Mouse (Mus musculus): ENCODE results near the gene Sgsm2.

Sgsm2 gene

DNA sequence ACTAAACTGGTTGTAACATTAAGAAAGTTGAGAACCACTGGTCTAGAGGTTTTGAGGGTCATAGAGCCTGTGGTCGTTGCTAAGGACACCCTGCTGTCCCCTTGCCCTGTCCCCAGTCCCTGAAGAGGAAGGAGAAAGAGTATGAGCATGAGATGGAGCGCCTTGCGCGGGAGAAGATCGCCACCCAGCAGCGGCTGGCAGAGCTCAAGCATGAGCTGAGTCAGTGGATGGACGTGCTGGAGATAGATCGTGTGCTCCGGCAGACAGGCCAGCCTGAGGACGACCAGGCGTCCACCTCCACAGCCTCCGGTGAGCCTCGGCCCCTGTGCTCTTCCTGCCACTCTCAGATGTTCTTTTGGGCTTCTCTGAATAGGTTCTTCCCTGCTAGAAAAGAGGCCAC is 54.8 kb downstream of the Sgsm2 start:
- in situ Hi-C loops (cut with MboI, MseI) = no loop called here

DNA sequence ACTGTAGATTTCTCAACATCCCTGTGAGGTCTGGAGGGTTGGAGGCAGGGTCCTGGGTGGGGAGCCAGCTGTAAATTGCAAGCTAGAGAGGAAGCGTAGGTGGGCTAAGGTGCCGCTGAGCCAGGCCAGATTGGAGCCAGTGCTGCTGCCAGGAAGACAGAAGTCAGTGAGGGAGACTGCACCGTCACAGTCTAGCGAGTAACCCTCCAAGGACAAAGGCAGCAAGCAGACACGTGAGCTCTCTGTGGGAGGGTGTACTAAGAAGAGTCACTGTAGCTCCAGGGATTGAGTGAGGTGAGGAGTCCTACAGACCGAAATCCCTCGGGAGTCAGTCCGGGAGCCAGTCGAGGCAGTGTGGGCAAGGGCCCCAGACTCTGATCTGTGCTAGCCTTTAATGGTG is 55.5 kb downstream of the Sgsm2 start:
- in situ Hi-C loops (cut with MboI, MseI) = no loop called here

- in situ Hi-C loops (cut with MboI, MseI) = no loop called here
Measured at GRCm38 (mm10) chr11:74840739-74841138, 56.1 kb downstream of the Sgsm2 start.

GRCm38 (mm10) chr11:74839860-74840715 is 56.8 kb downstream of the Sgsm2 start:
- in situ Hi-C loops (cut with MboI, MseI) = no loop called here

DNA sequence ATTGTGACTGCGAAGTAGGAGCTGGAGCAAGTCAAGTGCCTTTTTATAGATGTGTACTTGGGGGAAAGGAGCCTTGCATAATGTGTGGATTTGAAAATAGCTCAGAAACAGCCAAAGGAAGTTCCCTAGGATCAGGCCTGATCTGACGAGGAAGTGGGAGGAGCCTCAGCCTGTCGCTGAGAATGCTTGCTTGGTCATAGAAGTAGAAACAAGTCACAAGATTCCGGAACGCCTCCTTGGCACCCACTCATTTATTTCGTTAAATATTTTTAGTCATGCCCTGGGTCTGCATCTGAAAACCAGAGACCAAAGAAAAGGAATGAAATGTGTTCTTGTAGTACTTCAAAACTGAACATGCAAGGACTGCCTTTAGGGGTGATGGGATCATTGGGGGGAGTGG is 57.9 kb downstream of the Sgsm2 start:
- in situ Hi-C loops (cut with MboI, MseI) = no loop called here

DNA sequence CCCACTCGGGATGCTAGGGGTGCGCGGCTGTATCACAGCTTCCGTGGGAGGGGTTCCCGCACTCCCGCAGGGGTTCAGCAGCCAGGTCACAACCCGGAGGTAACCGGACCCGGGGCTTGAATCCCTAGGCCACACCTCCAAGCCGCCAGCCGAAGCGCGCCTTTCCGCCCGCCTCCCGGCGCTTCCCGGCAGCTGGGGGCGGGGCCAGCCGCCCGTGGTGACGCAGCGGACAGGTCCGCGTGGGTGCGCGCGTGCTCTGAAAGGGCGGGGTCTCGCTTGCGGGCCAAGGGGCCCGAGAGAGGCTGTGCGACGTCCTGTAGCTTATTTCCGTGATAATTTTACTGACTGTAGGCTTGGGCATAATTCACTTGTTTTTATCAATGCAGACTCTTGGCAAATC is 58.4 kb downstream of the Sgsm2 start:
- in situ Hi-C loops (cut with MboI, MseI) = no loop called here

GRCm38 (mm10) chr11:74837694-74838431 is 59.0 kb downstream of the Sgsm2 start:
- in situ Hi-C loops (cut with MboI, MseI) = no loop called here

GRCm38 (mm10) chr11:74837056-74837693 is 59.7 kb downstream of the Sgsm2 start:
- in situ Hi-C loops (cut with MboI, MseI) = no loop called here

- in situ Hi-C loops (cut with MboI, MseI) = no loop called here
Measured at GRCm38 (mm10) chr11:74836225-74837055, 60.4 kb downstream of the Sgsm2 start.

DNA sequence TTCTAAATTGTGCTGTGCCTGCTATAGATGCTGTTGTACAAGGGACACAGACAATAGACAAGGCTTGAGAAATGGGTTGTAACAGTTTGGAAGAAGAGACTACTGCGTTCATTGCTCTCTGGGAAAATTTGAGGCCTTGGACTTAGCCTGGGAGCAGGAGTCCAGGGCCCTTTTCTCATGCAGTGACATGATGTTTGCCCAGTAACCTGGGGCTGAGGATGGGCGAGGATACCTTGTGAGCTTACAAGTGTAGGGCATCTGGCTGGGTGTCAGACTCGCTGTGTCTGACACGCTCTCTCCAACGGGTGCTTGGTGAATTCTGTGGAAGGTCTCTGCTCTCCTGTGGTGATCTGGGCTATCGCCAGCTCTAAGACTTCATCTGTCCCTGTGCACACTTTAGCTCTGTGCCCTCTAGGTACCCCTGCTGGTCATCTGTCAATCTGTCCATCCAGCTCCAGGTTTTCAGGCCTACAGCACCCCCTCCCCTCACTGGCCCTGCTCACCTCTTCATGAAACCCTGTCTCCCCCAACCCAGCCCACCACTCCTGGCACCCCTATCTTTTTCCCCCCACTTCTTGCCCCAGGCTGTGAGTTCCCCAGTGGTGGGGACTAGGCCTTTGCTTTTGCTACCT is 61.2 kb downstream of the Sgsm2 start:
- in situ Hi-C loops (cut with MboI, MseI) = no loop called here

DNA sequence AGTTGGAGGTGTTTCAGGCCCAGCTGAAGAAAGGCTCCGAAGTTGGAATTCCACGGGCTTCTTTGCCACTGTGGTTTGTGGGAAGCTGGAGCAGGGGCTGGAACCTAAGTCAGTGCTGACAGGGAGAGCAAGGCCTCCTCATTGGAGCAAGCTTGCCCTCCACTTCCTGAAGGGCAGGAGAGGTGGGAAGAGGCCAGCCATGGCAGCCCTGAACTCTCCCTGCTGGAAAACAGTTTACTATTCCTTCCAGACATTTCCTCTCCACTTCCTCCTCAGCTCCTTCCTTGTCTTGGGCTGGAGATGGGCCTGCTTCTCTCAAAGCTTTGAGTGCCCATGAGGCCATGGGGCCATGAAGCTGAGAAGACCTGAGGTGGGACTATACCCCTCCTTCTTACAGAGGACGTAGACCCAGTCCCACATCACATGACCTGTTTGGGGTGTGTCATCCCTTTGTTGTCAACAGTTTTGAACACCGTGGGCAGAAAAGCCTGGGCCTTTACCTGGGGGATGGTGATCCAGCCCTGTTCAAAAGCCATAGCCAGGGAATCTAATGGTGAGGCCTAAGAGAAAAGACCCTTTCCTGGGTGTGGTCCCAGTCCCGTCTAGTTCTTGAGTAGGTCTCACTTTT is 62.1 kb downstream of the Sgsm2 start:
- in situ Hi-C loops (cut with MboI, MseI) = no loop called here

DNA sequence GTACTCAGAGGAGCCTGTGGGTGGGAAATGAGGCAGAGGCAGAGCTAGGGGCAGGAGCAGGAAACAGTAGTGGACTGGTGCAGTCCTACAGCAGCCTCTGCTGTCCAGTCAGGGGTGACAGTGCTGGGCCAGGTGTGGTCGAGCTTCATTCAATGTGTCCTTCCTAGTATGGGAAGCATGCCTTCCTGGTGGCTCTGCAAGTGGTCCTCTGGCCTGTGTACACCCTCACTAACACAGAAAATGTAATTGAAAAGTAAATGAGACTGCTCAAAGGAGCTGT is 62.6 kb downstream of the Sgsm2 start:
- in situ Hi-C loops (cut with MboI, MseI) = no loop called here

- in situ Hi-C loops (cut with MboI, MseI) = no loop called here
Measured at GRCm38 (mm10) chr11:74833536-74834358, 63.1 kb downstream of the Sgsm2 start.

GRCm38 (mm10) chr11:74832503-74833143 is 64.2 kb downstream of the Sgsm2 start:
- in situ Hi-C loops (cut with MboI, MseI) = no loop called here

- in situ Hi-C loops (cut with MboI, MseI) = no loop called here
Measured at GRCm38 (mm10) chr11:74831606-74832451, 65.0 kb downstream of the Sgsm2 start.

DNA sequence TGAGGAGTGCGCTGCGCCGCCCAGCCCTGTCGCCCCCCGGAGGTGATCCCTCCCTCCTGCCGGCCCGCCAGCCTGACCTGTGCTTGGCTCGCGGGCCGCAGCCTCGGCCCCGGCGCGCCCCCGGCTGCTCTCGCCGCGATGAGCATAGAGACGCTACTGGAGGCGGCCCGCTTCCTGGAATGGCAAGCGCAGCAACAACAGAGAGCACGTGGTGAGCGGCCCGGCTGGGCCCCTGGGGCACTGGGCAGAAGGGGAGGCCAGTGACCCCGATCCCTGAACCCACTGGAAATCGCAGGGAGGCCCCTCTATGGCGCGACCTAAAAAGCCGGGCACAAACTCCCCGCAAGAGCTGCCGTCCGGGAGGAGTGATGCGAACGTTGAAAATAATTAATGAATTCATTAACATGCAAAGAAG is 65.7 kb downstream of the Sgsm2 start:
- in situ Hi-C loops (cut with MboI, MseI) = no loop called here

GRCm38 (mm10) chr11:74830256-74831161 is 66.4 kb downstream of the Sgsm2 start, which contains the start of gene Mnt:
TSS of gene Mnt (plus strand) at chr11:74830920.
- in situ Hi-C loops (cut with MboI, MseI) = no loop called here

All from T-helper 2 cell (primary cell).